Mouse (Mus musculus) forebrain, embryonic 12.5 days (tissue): ENCODE measurements around the gene Pitpnc1. TPM values are rescaled to one million over a fixed set of nuclear protein-coding genes. Genes with fewer than 3 reads are reported as not detected.

Experiments used
- polyA plus RNA-seq: library from polyadenylated mRNA; unstranded; fragments of >200 nt; fragmentation: Nextera tagmentation; extraction: Ambion mirVana; gene quantifications from 2 replicates; pipeline ENCODE4 v1.2.1, GENCODE M21; 2016

The Pitpnc1 gene
- polyA plus RNA-seq, 1 experiment from 2014 or later, result 34.7 TPM

Other genes with a start within 250 kb of the Pitpnc1 start
- 188 and 196 TPM in 2 replicates for gene Psmd12, start 8.8 kb upstream of the Pitpnc1 start, polyA plus RNA-seq
- 21.1 and 21.7 TPM in 2 replicates for gene Helz, start 77.2 kb upstream of the Pitpnc1 start, polyA plus RNA-seq
- gene Cacng1, start 245.8 kb upstream of the Pitpnc1 start, polyA plus RNA-seq, result 0.26 TPM in 1 of 2 replicates, not detected in the other